Mouse (Mus musculus): ENCODE results near the gene Acsbg1.
A peak's percentile ranks its signal among the peaks of the same experiment; 100 is the strongest.
"Not testable (repeated sequence)": the region's sequence is repeated elsewhere in the genome, so short reads cannot be mapped to it uniquely, and the experiment has no call there.

Gene Acsbg1

GRCm38 (mm10) chr9:54604886-54605285 is 56.8 kb downstream of the Acsbg1 start:
- peak; percentile 83 for DNase-seq

GRCm38 (mm10) chr9:54604131-54604654 is 57.5 kb downstream of the Acsbg1 start:
- DNase-seq, result no peak

DNA sequence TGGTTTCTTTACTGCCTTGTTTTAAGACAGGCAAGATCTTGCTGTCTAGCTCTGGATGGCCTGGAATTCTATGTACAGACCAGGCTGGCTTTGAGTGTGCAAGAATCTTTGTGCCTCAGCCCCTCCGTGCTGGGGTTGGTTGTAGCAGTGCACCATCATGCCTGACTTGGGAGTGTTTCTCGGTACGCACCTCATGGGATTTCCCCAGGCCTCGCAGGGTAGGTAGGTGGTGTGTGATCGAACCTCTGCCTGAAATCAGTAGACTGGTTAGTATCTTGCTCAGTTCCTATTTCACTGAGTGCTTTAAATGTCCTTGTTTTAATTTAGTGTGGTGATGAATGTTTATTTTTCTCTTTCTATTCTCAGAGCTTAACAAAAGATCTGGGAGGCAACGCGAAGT is 58.8 kb downstream of the Acsbg1 start:
- no peak for DNase-seq

DNA sequence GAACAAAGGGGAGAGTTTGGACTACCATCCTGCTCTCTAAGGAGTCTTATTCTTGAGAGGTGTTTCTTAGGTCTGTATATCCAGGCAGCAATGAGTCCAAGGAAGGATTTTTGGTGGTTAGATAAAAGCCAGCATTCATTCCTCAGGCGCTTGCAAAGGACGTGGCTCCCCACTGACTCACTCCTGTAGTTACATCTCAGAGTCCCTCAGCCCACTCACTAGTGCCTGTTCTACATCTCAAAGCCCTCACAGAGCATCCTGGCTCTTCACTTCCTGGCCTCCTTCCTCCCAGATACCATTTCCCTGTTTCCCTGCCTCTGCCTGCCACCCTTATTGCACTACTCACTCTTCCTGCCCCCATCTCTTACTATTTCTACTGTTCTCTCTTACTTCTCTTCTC is 59.3 kb downstream of the Acsbg1 start:
- DNase-seq, result no peak

GRCm38 (mm10) chr9:54596752-54597465 is 64.8 kb downstream of the Acsbg1 start:
- DNase-seq, result peak; percentile 62

GRCm38 (mm10) chr9:54593652-54594051 is 68.0 kb downstream of the Acsbg1 start:
- not testable (repeated sequence) for DNase-seq

GRCm38 (mm10) chr9:54587863-54588262 is 73.8 kb downstream of the Acsbg1 start:
- DNase-seq, result no peak

DNA sequence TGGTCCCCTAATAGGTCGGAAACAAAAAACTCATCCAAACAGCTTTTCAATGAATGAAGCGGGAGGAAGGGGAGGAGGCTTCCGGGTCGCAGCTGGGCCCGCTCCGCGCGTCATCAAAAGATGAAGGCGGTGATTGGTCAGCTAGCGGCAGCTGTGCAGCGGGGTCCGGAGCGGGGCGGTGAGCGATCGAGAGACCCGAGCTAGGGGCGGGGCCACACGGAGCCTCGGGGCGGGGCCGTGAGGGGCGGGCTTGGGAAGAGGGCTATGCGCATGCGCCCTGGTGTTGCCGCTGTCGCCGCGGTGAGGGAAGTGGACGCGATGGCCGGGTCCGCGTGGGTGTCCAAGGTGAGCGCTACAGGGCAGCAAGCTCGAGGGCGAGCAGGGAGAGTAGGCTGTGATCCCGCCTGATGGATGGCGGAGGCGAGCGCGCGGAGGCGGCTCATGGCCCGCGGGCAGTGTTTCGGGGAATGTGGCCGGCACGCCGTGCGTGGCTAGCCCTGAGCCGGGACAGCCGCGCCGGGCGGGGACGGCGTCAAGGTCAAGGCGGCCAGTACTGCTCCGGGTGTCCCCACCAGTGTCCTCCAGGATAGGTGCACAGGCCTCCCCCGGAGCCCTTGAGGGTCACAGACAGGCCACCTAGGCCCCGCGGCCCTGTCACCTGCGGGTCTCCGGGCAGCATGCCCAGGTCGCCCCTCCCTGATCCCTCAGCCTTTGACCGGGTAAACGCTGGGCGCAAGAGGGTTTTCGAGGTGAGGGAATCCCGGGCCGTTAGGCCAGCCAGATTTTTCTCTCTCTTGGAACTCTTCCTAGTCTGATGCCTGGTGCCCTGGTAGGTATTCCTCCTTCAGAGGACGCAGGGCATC is 75.2 kb downstream of the Acsbg1 start, which contains the start of gene Idh3a:
Gene Idh3a (plus strand): TSS at position 136 of the 863 bp plus-strand sequence.
- DNase-seq, result peak; percentile 98

DNA sequence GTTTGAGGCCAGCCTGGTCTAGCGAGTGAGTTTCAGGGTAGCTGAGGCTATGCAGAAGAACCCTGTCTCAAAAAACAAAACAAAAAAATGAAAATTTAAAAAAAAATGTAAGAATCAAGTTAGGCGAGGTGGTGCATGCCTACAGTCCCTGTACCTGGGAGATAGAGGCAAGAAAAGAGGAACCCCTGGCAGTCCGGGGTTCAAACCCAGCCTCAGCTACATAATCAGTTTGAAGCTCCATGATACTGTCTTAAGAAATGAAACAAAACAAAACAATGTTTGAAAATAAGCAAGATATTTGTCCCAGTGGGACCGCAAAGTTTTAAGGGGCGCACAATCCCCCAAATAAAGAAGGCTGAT is 75.9 kb downstream of the Acsbg1 start:
- DNase-seq, result no peak

GRCm38 (mm10) chr9:54584127-54584526 is 77.5 kb downstream of the Acsbg1 start:
- DNase-seq, result not testable (repeated sequence)

GRCm38 (mm10) chr9:54583712-54584111 is 78.0 kb downstream of the Acsbg1 start:
- no peak for DNase-seq

- peak; percentile 34 for DNase-seq
Observed at GRCm38 (mm10) chr9:54571130-54571839, 90.4 kb downstream of the Acsbg1 start.

GRCm38 (mm10) chr9:54568732-54569131 is 92.9 kb downstream of the Acsbg1 start:
- no peak for DNase-seq

DNA sequence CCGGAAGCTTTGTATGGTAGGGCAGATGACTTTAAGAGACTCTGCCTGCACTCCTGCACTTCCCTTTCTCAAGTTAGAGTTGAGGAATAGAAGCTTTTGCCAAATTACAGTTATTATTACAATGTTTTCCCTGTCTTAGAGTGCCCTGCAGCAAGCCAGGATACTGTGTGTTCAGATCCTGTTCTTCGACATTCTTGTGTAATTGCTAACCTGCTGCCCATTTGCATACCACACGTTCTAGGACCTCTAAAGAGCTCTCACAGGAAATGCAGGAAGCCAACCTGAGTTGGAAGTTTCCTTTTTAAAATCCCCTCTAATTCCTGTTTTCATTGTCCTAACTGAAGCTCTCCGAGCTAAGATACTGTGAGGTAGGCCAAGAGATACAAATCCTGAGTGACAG is 94.7 kb downstream of the Acsbg1 start:
- peak; percentile 72 for DNase-seq

GRCm38 (mm10) chr9:54560831-54561601 is 100.7 kb downstream of the Acsbg1 start:
- no peak for DNase-seq

DNA sequence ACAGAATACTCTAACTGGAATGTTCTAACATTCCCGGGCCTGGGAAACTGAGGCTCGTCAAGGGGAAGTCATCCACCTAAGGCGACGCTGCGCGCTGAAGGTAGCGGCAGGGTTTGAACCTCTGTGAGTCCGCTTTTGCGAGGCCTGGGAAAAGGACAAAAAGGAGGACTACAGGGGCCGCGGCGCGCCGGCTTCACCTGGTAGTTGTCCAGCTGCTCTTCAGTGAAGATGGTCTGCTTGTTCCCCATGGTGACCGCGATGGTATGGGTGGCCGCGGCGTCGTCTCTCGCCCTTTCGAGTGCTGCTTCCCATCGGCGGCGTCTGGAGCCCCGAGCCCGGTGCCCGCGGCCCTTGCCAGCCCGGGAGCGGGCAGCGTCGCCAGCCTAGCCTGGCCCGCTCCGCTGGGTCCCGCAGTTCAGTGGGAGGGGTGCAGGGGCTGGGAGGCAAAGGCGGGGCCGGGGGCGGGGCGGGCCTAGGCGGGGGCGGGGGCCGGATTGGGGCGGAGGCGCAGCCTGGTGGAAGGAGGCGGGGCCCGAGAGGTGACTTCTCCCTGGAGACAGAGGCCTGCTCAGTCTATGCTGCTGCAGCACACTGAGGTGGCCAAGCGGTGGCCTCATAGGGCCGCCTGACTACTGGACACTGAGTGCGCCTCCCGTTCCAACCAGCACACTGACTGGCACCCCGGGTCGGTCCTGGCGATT is 101.7 kb downstream of the Acsbg1 start, which contains the start of gene Cib2:
Gene Cib2 (minus strand): TSS at position 448 of the 701 bp plus-strand sequence.
- peak; percentile 91 for DNase-seq

DNA sequence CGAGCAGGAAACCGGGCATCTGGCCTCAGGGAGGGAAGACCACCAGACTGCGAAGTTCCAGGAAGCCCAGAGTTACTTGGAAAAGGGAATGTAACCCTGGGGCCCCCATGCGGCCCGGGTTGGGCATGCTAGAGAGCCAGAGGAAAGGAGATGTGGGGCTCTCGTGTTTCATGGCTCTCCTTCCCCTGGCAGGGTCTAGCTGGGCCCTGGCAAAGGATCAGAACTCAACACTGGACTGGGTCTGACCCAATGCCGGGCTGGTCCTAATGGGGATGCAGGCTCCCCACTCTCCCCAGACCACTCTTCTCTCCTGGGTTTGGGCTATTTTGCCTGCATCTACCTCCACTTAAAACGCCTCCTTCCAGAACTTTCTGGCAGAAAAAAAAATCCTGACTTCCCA is 102.9 kb downstream of the Acsbg1 start:
- no peak for DNase-seq

DNA sequence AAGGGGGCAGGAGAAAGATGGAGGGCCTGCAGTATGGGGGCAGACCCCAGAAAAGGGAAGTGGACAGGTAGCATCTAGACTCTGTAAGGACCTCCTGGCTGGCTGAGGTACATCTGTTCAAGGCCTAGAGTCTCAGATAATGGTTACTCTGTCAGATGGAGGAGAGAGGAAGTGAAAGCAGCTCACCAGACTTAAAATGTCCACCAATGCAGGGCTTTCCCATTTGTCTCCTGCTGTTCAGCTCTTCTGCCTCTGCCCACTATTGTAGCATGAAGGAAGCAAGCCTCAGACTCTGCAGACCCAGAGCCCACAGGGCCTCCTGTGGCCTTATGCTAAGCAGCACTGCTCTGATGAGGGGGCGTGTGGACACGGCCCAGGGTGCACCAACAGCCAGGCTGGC is 106.6 kb downstream of the Acsbg1 start:
- DNase-seq, result no peak
